12 mouse cellular contexts compared by ENCODE assay signal in the genomic region with DNA sequence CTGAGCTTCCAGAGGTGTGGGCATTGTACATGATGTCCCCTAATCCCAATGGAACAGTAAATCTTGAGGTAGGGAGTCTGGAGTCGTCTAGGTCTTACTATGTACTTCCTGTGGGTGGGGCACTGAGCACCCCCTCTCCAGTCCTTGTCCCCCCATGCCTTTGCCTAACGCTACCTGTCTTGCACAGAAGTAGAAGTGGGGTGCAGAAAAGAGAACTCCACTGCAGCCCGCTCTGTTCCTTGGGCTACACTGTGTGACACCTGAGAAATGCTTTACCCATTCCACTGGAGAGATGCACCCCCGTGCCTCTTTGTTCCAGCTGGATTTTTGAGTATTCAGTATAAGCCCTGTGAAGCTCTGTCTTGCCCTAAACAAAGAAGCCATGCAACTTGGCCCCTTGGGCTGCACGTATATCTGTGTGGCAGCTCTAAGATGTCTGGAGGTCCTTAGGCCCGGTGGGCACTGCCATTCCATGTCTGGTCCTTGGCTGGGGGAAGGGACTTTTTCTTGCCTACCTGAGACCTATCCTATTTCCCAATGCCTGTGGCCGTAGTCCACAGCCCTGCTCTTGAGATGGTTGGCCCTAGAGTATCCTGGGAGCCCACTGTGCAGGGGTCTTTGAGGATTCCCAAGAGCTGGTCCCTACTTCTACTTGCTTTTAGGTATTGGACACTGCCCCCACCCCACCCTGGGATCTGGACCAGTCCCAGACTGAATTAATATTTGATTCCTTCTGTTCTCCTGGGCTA.
DNase-seq lines count a peak whose midpoint lies in the region; ATAC-seq and TF ChIP-seq lines count a peak whose summit lies in the region.
"Had no signal": no experiment of that assay in that cellular context is flagged by ENCODE, and none has a peak within 500 bp of the region (broad histone marks: within the 10 kb centered on the region; RNA-seq: fewer than 3 reads in every experiment).

No protein-coding gene starts in this region.

- H3K9ac ChIP-seq in heart, postnatal 0 days (replicated peaks; ENCODE audit: low read depth, low read length): no peak overlapping the region
- peak overlapping the region; percentile 25; the same call in 1 of the 2 replicates for H3K9ac ChIP-seq in lung, embryonic 14.5 days
- no peak overlapping the region for H3K9ac ChIP-seq in embryonic facial prominence, embryonic 13.5 days

- no peak overlapping the region for H3K4me3 ChIP-seq in heart, postnatal 0 days (ENCODE audit: low read depth, low read length)
- no peak overlapping the region for H3K4me3 ChIP-seq in lung, embryonic 14.5 days (ENCODE audit: low read depth, low read length)
- no peak overlapping the region for H3K4me3 ChIP-seq in embryonic facial prominence, embryonic 13.5 days
- H3K4me3 ChIP-seq in macrophage (ENCODE audit: inconsistent target): no peak overlapping the region
- H3K4me3 ChIP-seq: myocyte had no signal

- DNase-seq in heart, postnatal 0 days (ENCODE audit: low spot score): no peak
- no peak for DNase-seq in heart, adult 9 months (ENCODE audit: low spot score in 2 of 2)
- no peak for DNase-seq in lung, embryonic 14.5 days
- DNase-seq in lung, postnatal 14 days: no peak
- no peak for DNase-seq in layer of hippocampus, postnatal 14 days (ENCODE audit: low spot score in 2 of 2)
- DNase-seq in gastrocnemius, adult 18-20 months (ENCODE audit: low spot score): no peak
- DNase-seq: cerebellum, adult 11-12 months; right cerebral cortex, postnatal 14 days had no signal

- no peak for TF ChIP-seq CTCF in heart, postnatal 0 days (IDR thresholded peaks at IDR 0.05; ENCODE audit: low read depth)
- no peak for TF ChIP-seq CTCF in lung, embryonic 14.5 days (IDR thresholded peaks at IDR 0.05; ENCODE audit: low read depth)

- peaks cover 24% of the 10 kb centered on the region for H3K36me3 ChIP-seq in heart, postnatal 0 days (replicated peaks; ENCODE audit: control insufficient read depth, insufficient read depth, low read length)
- H3K36me3 ChIP-seq in lung, embryonic 14.5 days (ENCODE audit: insufficient read depth): peaks cover 51% of the 10 kb centered on the region
- H3K36me3 ChIP-seq in embryonic facial prominence, embryonic 13.5 days: peaks cover 71% of the 10 kb centered on the region
- H3K36me3 ChIP-seq in macrophage (ENCODE audit: inconsistent target): peaks cover 15% of the 10 kb centered on the region; the same call in 1 of the 2 replicates

- no peak for TF ChIP-seq EP300 in heart, postnatal 0 days (IDR thresholded peaks at IDR 0.05; ENCODE audit: low read depth)

- H3K4me1 ChIP-seq in heart, postnatal 0 days (ENCODE audit: control insufficient read depth, insufficient read depth): peaks cover 44% of the 10 kb centered on the region
- peaks cover 48% of the 10 kb centered on the region for H3K4me1 ChIP-seq in lung, embryonic 14.5 days (ENCODE audit: insufficient read depth)
- peaks cover 70% of the 10 kb centered on the region for H3K4me1 ChIP-seq in embryonic facial prominence, embryonic 13.5 days

- H3K79me2 ChIP-seq in macrophage (ENCODE audit: inconsistent target): peaks cover 7% of the 10 kb centered on the region; the same call in 1 of the 2 replicates

- no peaks in the 10 kb centered on the region for H3K9me3 ChIP-seq in heart, postnatal 0 days (replicated peaks; ENCODE audit: control insufficient read depth, low read length)
- no peaks in the 10 kb centered on the region for H3K9me3 ChIP-seq in lung, embryonic 14.5 days (ENCODE audit: low read depth, low read length)
- H3K9me3 ChIP-seq in embryonic facial prominence, embryonic 13.5 days: no peaks in the 10 kb centered on the region

- no peaks in the 10 kb centered on the region for H3K27me3 ChIP-seq in heart, postnatal 0 days (ENCODE audit: control insufficient read depth, insufficient read depth, low read length)
- no peaks in the 10 kb centered on the region for H3K27me3 ChIP-seq in lung, embryonic 14.5 days (ENCODE audit: insufficient read depth, low read length)
- H3K27me3 ChIP-seq in embryonic facial prominence, embryonic 13.5 days: no peaks in the 10 kb centered on the region

- no peak overlapping the region for H3K4me2 ChIP-seq in heart, postnatal 0 days (ENCODE audit: low read depth, low read length)
- H3K4me2 ChIP-seq in lung, embryonic 14.5 days: peak overlapping the region; percentile 26; the same call in 1 of the 2 replicates
- no peak overlapping the region for H3K4me2 ChIP-seq in embryonic facial prominence, embryonic 13.5 days

- WGBS in heart, postnatal 0 days: 89% methylated on average over 7 of the region's 7 CpGs
- WGBS in lung, embryonic 14.5 days: 78% methylated on average over 7 of the region's 7 CpGs
- 80% methylated on average over 7 of the region's 7 CpGs for WGBS in embryonic facial prominence, embryonic 13.5 days
- whole genome bisulfite sequencing in macrophage (ENCODE audit: missing documents): 84% methylated on average over 7 of the region's 7 CpGs

- no peak for ATAC-seq in heart, postnatal 0 days (ENCODE audit: insufficient read depth, low read depth)
- no peak for ATAC-seq in lung, embryonic 14.5 days (ENCODE audit: insufficient read depth)
- ATAC-seq in embryonic facial prominence, embryonic 13.5 days (ENCODE audit: insufficient number of reproducible peaks, insufficient read depth, low FRiP score, low TSS enrichment, low read depth): no peak
- ATAC-seq: hindbrain, embryonic 16.5 days had no signal

- peak overlapping the region; percentile 69; the same call in 1 of the 2 replicates for H3K27ac ChIP-seq in heart, postnatal 0 days (ENCODE audit: low read depth)
- peak overlapping the region; percentile 81 for H3K27ac ChIP-seq in lung, embryonic 14.5 days (ENCODE audit: low read depth)
- H3K27ac ChIP-seq in embryonic facial prominence, embryonic 13.5 days: peak overlapping the region; percentile 87
- peak overlapping the region; percentile 61; the same call in 1 of the 2 replicates for H3K27ac ChIP-seq in macrophage
